Mouse (Mus musculus): ENCODE results near the gene Olfr1417. TPM values are rescaled to one million over a fixed set of nuclear protein-coding genes. Genes with fewer than 3 reads are reported as not detected.
"Not testable (repeated sequence)": the region's sequence is repeated elsewhere in the genome, so short reads cannot be mapped to it uniquely, and the experiment has no call there.

Gene Olfr1417
- not detected in 2 replicates for polyA plus RNA-seq (2016; fragmentation: Nextera tagmentation; extraction: Ambion mirVana)

GRCm38 (mm10) chr19:11839119-11839518 lies at the start of gene Olfr1417:
Gene Olfr1417, minus strand, starts transcription at chr19:11839219.
- 80% methylated on average over 4 of the region's 4 CpGs for WGBS
- no peak within 1 kb of the TSS for H3K4me2 ChIP-seq
- no peak for ATAC-seq (ENCODE audit: insufficient number of reproducible peaks, insufficient read depth, low FRiP score, low TSS enrichment, low read depth)
- H3K4me1 ChIP-seq (replicated peaks): no peaks in the 10 kb centered on the region
- H3K9me3 ChIP-seq: no peaks in the 10 kb centered on the region
- H3K27ac ChIP-seq: no peak within 1 kb of the TSS
- no peaks in the 10 kb centered on the region for H3K36me3 ChIP-seq
- H3K4me3 ChIP-seq (replicated peaks): no peak within 1 kb of the TSS
- no peak within 1 kb of the TSS for H3K9ac ChIP-seq (replicated peaks)
- no peaks in the 10 kb centered on the region for H3K27me3 ChIP-seq

GRCm38 (mm10) chr19:11886265-11886664 lies 47.2 kb upstream of the Olfr1417 start, which contains the start of gene Olfr1420:
Gene Olfr1420, plus strand, starts transcription at chr19:11886565.
- no peak for ATAC-seq (ENCODE audit: insufficient number of reproducible peaks, insufficient read depth, low FRiP score, low TSS enrichment, low read depth)

DNA sequence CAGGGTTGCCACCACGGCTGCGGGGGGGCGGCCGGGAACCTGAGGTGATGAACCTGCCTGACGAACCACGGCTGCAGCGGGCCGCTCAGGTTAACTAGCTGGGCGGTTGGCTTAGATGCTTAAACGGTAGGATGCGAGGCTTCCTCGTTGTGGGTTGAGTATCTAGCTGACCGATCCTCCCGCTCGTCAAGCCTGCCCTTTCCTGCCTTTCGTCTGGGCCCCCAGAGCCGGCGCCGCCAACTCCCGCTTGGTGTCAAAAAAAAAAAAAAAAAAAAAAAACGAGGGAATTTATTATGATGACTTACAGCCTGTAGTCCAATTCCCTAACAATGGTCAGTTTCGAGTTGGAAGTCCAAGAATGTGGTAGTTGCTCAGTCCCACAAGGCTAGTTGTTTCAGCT lies 39.4 kb upstream of the Olfr1417 start:
- 61% methylated on average over 22 of the region's 22 CpGs for WGBS
- not testable (repeated sequence) for H3K4me3 ChIP-seq (replicated peaks); H3K4me1 ChIP-seq (replicated peaks); H3K27ac ChIP-seq; H3K9ac ChIP-seq (replicated peaks); H3K4me2 ChIP-seq; H3K9me3 ChIP-seq; ATAC-seq (ENCODE audit: insufficient number of reproducible peaks, insufficient read depth, low FRiP score, low TSS enrichment, low read depth); H3K36me3 ChIP-seq; H3K27me3 ChIP-seq

More at GRCm38 (mm10) chr19:11886265-11886664, 47.2 kb upstream of the Olfr1417 start, which contains the start of gene Olfr1420:
- no peak within 1 kb of the TSS for H3K27ac ChIP-seq
- H3K9me3 ChIP-seq: no peaks in the 10 kb centered on the region
- no peaks in the 10 kb centered on the region for H3K36me3 ChIP-seq
- no peak within 1 kb of the TSS for H3K4me2 ChIP-seq
- WGBS: 43% methylated on average over 1 of the region's 1 CpGs
- no peak within 1 kb of the TSS for H3K4me3 ChIP-seq (replicated peaks)
- no peaks in the 10 kb centered on the region for H3K27me3 ChIP-seq
- H3K4me1 ChIP-seq (replicated peaks): no peaks in the 10 kb centered on the region
- no peak within 1 kb of the TSS for H3K9ac ChIP-seq (replicated peaks)

- Histone ChIP-seq H3K9ac (replicated peaks) (no peak within 1 kb of the TSS), H3K27ac (no peak within 1 kb of the TSS), H3K4me3 (replicated peaks) (no peak within 1 kb of the TSS), H3K4me2 (no peak within 1 kb of the TSS), H3K4me1 (replicated peaks) (no peaks in the 10 kb centered on the region), H3K9me3 (no peaks in the 10 kb centered on the region), H3K36me3 (no peaks in the 10 kb centered on the region), H3K27me3 (no peaks in the 10 kb centered on the region)
- ATAC-seq (ENCODE audit: insufficient number of reproducible peaks, insufficient read depth, low FRiP score, low TSS enrichment, low read depth): no peak
- 54% methylated on average over 1 of the region's 1 CpGs for WGBS
These were observed 36.0 kb upstream of the Olfr1417 start, which contains the start of gene Olfr1419 for GRCm38 (mm10) chr19:11875006-11875405. Gene Olfr1419, minus strand, starts transcription at chr19:11875106.

DNA sequence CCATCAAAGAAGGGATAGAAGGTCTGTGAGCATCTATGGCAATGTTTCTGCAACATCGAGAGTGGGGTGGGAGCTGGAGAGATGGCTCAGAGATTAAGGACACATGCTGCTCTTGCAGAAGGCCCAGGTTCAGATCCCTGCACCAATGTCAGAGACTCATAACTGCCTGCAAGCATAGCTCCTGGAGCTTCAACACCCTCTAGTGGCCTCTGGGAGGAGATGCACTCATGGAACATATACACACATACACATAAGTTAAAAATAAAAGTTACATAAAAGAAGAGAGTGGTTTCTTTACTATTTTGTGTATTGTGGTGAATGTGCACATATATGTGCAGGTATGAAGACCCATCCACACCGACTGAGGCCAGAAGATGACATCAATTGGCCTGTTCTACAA lies 28.8 kb upstream of the Olfr1417 start:
- WGBS: 73% methylated on average over 2 of the region's 2 CpGs
- Histone ChIP-seq H3K27ac (no peak overlapping the region), H3K4me2 (no peak overlapping the region), H3K4me1 (replicated peaks) (no peaks in the 10 kb centered on the region), H3K4me3 (replicated peaks) (no peak overlapping the region), H3K9me3 (0 out of 2 replicates have a peak, but pooled peaks cover 5% of the 10 kb centered on the region), H3K27me3 (no peaks in the 10 kb centered on the region), H3K9ac (replicated peaks) (no peak overlapping the region), H3K36me3 (no peaks in the 10 kb centered on the region)
- ATAC-seq (ENCODE audit: insufficient number of reproducible peaks, insufficient read depth, low FRiP score, low TSS enrichment, low read depth): no peak

- no peak within 1 kb of the TSS for H3K9ac ChIP-seq (replicated peaks)
- no peaks in the 10 kb centered on the region for H3K9me3 ChIP-seq
- H3K4me1 ChIP-seq (replicated peaks): no peaks in the 10 kb centered on the region
- no peak within 1 kb of the TSS for H3K4me3 ChIP-seq (replicated peaks)
- H3K27me3 ChIP-seq: no peaks in the 10 kb centered on the region
- H3K36me3 ChIP-seq: no peaks in the 10 kb centered on the region
- WGBS: 94% methylated on average over 1 of the region's 1 CpGs
- H3K4me2 ChIP-seq: no peak within 1 kb of the TSS
- no peak for ATAC-seq (ENCODE audit: insufficient number of reproducible peaks, insufficient read depth, low FRiP score, low TSS enrichment, low read depth)
- no peak within 1 kb of the TSS for H3K27ac ChIP-seq
These were observed 21.9 kb upstream of the Olfr1417 start, which contains the start of gene Olfr1418 for GRCm38 (mm10) chr19:11860966-11861365. Gene Olfr1418, minus strand, starts transcription at chr19:11861066.

DNA sequence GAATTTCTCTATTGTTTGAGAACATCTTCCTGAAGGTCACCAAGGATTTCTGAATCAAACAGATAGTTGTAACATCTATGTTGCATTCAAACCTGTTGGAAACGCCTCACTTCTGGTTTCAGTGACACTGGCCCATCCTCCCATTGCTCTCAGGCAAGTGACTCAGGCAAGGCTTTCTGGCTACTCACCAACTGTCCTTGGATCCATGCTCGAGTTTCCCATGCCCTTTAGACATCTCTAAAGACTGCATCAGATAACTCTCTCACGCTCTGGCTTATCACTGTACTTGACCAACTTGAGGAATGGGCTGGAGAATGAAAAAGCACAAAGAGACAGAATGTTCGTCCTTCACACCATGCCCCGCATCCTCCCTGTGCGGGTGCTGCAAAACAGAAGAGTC lies 17.5 kb upstream of the Olfr1417 start:
- Histone ChIP-seq H3K9me3 (peaks cover 3% of the 10 kb centered on the region; the same call in 1 of the 2 replicates), H3K4me3 (replicated peaks) (no peak overlapping the region), H3K27me3 (no peaks in the 10 kb centered on the region), H3K27ac (no peak overlapping the region), H3K4me2 (no peak overlapping the region), H3K9ac (replicated peaks) (no peak overlapping the region), H3K4me1 (replicated peaks) (no peaks in the 10 kb centered on the region), H3K36me3 (no peaks in the 10 kb centered on the region)
- WGBS: 85% methylated on average over 6 of the region's 6 CpGs
- ATAC-seq (ENCODE audit: insufficient number of reproducible peaks, insufficient read depth, low FRiP score, low TSS enrichment, low read depth): no peak

GRCm38 (mm10) chr19:11854821-11855220 lies 15.8 kb upstream of the Olfr1417 start:
- no peaks in the 10 kb centered on the region for H3K27me3 ChIP-seq
- no peak overlapping the region for H3K9ac ChIP-seq (replicated peaks)
- H3K9me3 ChIP-seq: peaks cover 3% of the 10 kb centered on the region; the same call in 1 of the 2 replicates
- H3K36me3 ChIP-seq: no peaks in the 10 kb centered on the region
- 82% methylated on average over 2 of the region's 2 CpGs for WGBS
- H3K4me1 ChIP-seq (replicated peaks): no peaks in the 10 kb centered on the region
- ATAC-seq (ENCODE audit: insufficient number of reproducible peaks, insufficient read depth, low FRiP score, low TSS enrichment, low read depth): no peak
- no peak overlapping the region for H3K27ac ChIP-seq
- no peak overlapping the region for H3K4me3 ChIP-seq (replicated peaks)
- no peak overlapping the region for H3K4me2 ChIP-seq

DNA sequence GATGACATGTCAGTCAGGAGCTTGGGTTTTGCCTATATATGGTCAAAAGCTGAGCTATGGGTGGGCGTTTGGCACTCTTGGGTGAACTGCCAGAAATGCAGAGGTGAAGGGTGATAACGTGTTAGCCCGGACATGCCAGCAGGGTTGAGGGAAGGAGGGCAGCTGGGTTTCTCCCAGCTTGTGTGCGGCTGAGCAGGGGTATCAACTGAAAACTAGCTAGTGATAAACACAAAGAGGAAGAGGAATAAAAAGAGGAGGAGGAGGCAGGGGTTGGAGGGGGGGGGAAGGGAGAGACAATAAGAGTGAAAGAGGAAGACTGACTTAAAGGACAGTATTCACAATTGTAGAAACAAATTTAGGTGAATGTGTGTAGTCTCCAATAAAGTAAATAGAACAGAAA lies 13.6 kb upstream of the Olfr1417 start:
- no peak overlapping the region for H3K27ac ChIP-seq
- 56% methylated on average over 4 of the region's 4 CpGs for WGBS
- H3K4me3 ChIP-seq (replicated peaks): no peak overlapping the region
- no peaks in the 10 kb centered on the region for H3K27me3 ChIP-seq
- H3K4me1 ChIP-seq (replicated peaks): no peaks in the 10 kb centered on the region
- no peak overlapping the region for H3K4me2 ChIP-seq
- H3K9me3 ChIP-seq: peaks cover 3% of the 10 kb centered on the region; the same call in 1 of the 2 replicates
- no peak for ATAC-seq (ENCODE audit: insufficient number of reproducible peaks, insufficient read depth, low FRiP score, low TSS enrichment, low read depth)
- H3K9ac ChIP-seq (replicated peaks): no peak overlapping the region
- no peaks in the 10 kb centered on the region for H3K36me3 ChIP-seq

DNA sequence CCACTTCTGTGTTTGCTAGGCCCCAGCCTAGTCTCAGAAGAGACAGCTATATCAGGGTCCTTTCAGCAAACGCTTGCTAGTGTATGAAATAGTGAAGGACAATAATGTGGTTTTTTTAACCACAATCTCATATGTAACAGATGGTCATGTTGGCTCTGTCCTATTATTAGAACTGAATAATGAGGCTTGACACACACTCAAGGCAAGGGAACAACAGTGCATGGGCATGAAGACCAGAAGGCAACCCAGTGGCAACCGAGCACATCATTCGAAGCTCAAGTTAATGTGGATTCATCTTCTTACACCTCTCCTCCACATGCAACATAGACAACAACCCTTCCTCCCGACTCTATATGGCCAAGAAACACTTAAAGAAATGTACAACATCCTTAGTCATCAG lies 7.3 kb upstream of the Olfr1417 start:
- Histone ChIP-seq H3K9me3 (no peaks in the 10 kb centered on the region), H3K4me2 (no peak overlapping the region), H3K27ac (no peak overlapping the region), H3K4me3 (replicated peaks) (no peak overlapping the region), H3K36me3 (no peaks in the 10 kb centered on the region), H3K27me3 (no peaks in the 10 kb centered on the region), H3K4me1 (replicated peaks) (no peaks in the 10 kb centered on the region), H3K9ac (replicated peaks) (no peak overlapping the region)
- WGBS: 90% methylated on average over 4 of the region's 4 CpGs
- no peak for ATAC-seq (ENCODE audit: insufficient number of reproducible peaks, insufficient read depth, low FRiP score, low TSS enrichment, low read depth)

- Histone ChIP-seq H3K4me1 (replicated peaks) (peaks cover 7% of the 10 kb centered on the region; the same call in 1 of the 2 replicates), H3K9me3 (no peaks in the 10 kb centered on the region), H3K27ac (no peak overlapping the region), H3K4me3 (replicated peaks) (no peak overlapping the region), H3K27me3 (peaks cover 18% of the 10 kb centered on the region), H3K36me3 (no peaks in the 10 kb centered on the region), H3K4me2 (no peak overlapping the region), H3K9ac (replicated peaks) (no peak overlapping the region)
- 24% methylated on average over 4 of the region's 4 CpGs for WGBS
- no peak for ATAC-seq (ENCODE audit: insufficient number of reproducible peaks, insufficient read depth, low FRiP score, low TSS enrichment, low read depth)
These were observed 15.5 kb downstream of the Olfr1417 start for GRCm38 (mm10) chr19:11823346-11824065.
